Mouse (Mus musculus) olfactory bulb, adult 2 months (tissue): ENCODE data around the gene Sart1. TPM values are rescaled to one million over a fixed set of nuclear protein-coding genes. Genes with fewer than 3 reads are reported as not detected.
A peak's percentile ranks its signal among the peaks of the same experiment; 100 is the strongest.

Source experiments
- H3K27ac ChIP-seq: fragments of 200-500 bp; 2 replicates; pipeline ENCODE4 v1.5.1; 2012; ENCODE audit warnings: low read depth, low read length; ENCODE audit not compliant: insufficient read depth
- H3K4me1 ChIP-seq: fragments of 200-500 bp; 2 replicates; pipeline ENCODE4 v1.6.1; 2012; ENCODE audit warnings: low read length; ENCODE audit not compliant: control insufficient read depth, insufficient read depth
- H3K4me3 ChIP-seq: fragments of 200-500 bp; 2 replicates; pipeline ENCODE4 v1.5.1; 2012; ENCODE audit warnings: mild to moderate bottlenecking, low read depth, low read length, moderate library complexity; ENCODE audit not compliant: insufficient read depth
- CTCF ChIP-seq: fragments of 200-500 bp; IDR thresholded peaks from 2 replicates; pipeline ENCODE4 v1.5.1; 2012; ENCODE audit warnings: low read depth, mild to moderate bottlenecking, low read length, moderate library complexity; ENCODE audit not compliant: insufficient read depth
- POLR2A ChIP-seq: fragments of 200-500 bp; IDR thresholded peaks from 2 replicates; pipeline ENCODE4 v1.6.1; 2012; ENCODE audit warnings: mild to moderate bottlenecking, low read depth, low read length, moderate library complexity; ENCODE audit not compliant: insufficient read depth
- WGBS: fragments of 180-500 bp; shearing (Covaris S2); methylation state at CpG from one replicate; pipeline ENCODE4 v1.1.7; 2018; 5-methylcytosine and 5-hydroxymethylcytosine counted together
- polyA plus RNA-seq: library from polyadenylated mRNA; stranded (reverse); fragments of >200 nt; gene quantifications from 2 replicates; pipeline ENCODE4 v1.2.4, GENCODE M21; 2012; ENCODE audit warnings: low replicate concordance; ENCODE audit not compliant: missing spikeins, insufficient read depth, insufficient read length

Sart1 gene
- polyA plus RNA-seq, 1 experiment, result not detected

GRCm38 (mm10) chr19:5426640-5427290, 38.3 kb upstream of the Sart1 start:
- H3K27ac ChIP-seq, result no peak overlapping the region
- no peak for TF ChIP-seq CTCF
- TF ChIP-seq POLR2A, result no peak
- WGBS, result 91% methylated on average over 13 of the region's 13 CpGs
- peaks cover 42% of the 10 kb centered on the region for H3K4me1 ChIP-seq
- H3K4me3 ChIP-seq, result no peak overlapping the region

- WGBS, result 84% methylated on average over 18 of the region's 18 CpGs
- no peak for TF ChIP-seq CTCF
- TF ChIP-seq POLR2A, result no peak
- Histone ChIP-seq H3K27ac (no peak overlapping the region; the same call in 1 of the 2 replicates), H3K4me3 (peak overlapping the region; percentile 99), H3K4me1 (peaks cover 42% of the 10 kb centered on the region)
Observed at GRCm38 (mm10) chr19:5425906-5426565, 37.5 kb upstream of the Sart1 start.

GRCm38 (mm10) chr19:5424782-5425741, 36.6 kb upstream of the Sart1 start, which contains the start of the genes Drap1 and AI837181:
Gene Drap1 (minus strand): TSS chr19:5424979.
Gene AI837181 (plus strand): TSS chr19:5425144.
- Histone ChIP-seq H3K27ac (peak within 1 kb of the TSS; percentile 93), H3K4me1 (peaks cover 42% of the 10 kb centered on the region), H3K4me3 (peak within 1 kb of the TSS; percentile 99)
- TF ChIP-seq POLR2A (peak; percentile 34; the same call in 1 of the 2 replicates), CTCF (no peak)
- 1% methylated on average over 80 of the region's 87 CpGs for whole genome bisulfite sequencing

- 2% methylated on average over 43 of the region's 48 CpGs for WGBS
- Histone ChIP-seq H3K4me1 (peaks cover 36% of the 10 kb centered on the region), H3K27ac (0 out of 2 replicates have a peak overlapping the region, but pooled peaks have one; percentile 27), H3K4me3 (peak overlapping the region; percentile 90)
- no peak for TF ChIP-seq CTCF
- TF ChIP-seq POLR2A, result 0 out of 2 replicates have a peak, but pooled peaks have one; percentile 9
Observed at GRCm38 (mm10) chr19:5424092-5424781, 35.7 kb upstream of the Sart1 start.

- Histone ChIP-seq H3K4me1 (peaks cover 36% of the 10 kb centered on the region), H3K4me3 (peak overlapping the region; percentile 90), H3K27ac (no peak overlapping the region)
- 61% methylated on average over 12 of the region's 12 CpGs for WGBS
- TF ChIP-seq POLR2A, result no peak
Observed at GRCm38 (mm10) chr19:5423561-5423960, 35.1 kb upstream of the Sart1 start.

GRCm38 (mm10) chr19:5422895-5423443, 34.5 kb upstream of the Sart1 start:
- Histone ChIP-seq H3K4me1 (peaks cover 36% of the 10 kb centered on the region), H3K4me3 (no peak overlapping the region), H3K27ac (no peak overlapping the region)
- WGBS, result 70% methylated on average over 9 of the region's 9 CpGs
- no peak for TF ChIP-seq CTCF
- no peak for TF ChIP-seq POLR2A

GRCm38 (mm10) chr19:5422267-5422666, 33.8 kb upstream of the Sart1 start:
- 75% methylated on average over 10 of the region's 10 CpGs for whole genome bisulfite sequencing
- TF ChIP-seq POLR2A (no peak), CTCF (no peak)
- Histone ChIP-seq H3K4me1 (peaks cover 36% of the 10 kb centered on the region), H3K4me3 (no peak overlapping the region), H3K27ac (no peak overlapping the region)

- TF ChIP-seq CTCF (no peak), POLR2A (no peak)
- H3K4me3 ChIP-seq, result no peak overlapping the region
- H3K4me1 ChIP-seq, result peaks cover 31% of the 10 kb centered on the region
- WGBS, result 77% methylated on average over 5 of the region's 5 CpGs
- H3K27ac ChIP-seq, result no peak overlapping the region
Observed at GRCm38 (mm10) chr19:5421784-5422183, 33.3 kb upstream of the Sart1 start.

GRCm38 (mm10) chr19:5420579-5420978, 32.1 kb upstream of the Sart1 start:
- WGBS, result 93% methylated on average over 6 of the region's 6 CpGs
- H3K27ac ChIP-seq, result no peak overlapping the region
- H3K4me3 ChIP-seq, result no peak overlapping the region
- TF ChIP-seq CTCF, result no peak
- no peak for TF ChIP-seq POLR2A
- H3K4me1 ChIP-seq, result peaks cover 19% of the 10 kb centered on the region
